Mouse (Mus musculus): ENCODE measurements around the gene Rad54l. TPM values are rescaled to one million over a fixed set of nuclear protein-coding genes. Genes with fewer than 3 reads are reported as not detected.

Rad54l gene
- total RNA-seq, 2 experiments from 2014 or later, result 0.22 TPM

GRCm38 (mm10) chr4:116143317-116143811, 19.9 kb upstream of the Rad54l start:
- DNase-seq, result no peak
- intact Hi-C loops (cut with DNase I), result no loop called here

- intact Hi-C loops (cut with DNase I), result no loop called here
- no peak for DNase-seq
Measured at GRCm38 (mm10) chr4:116142269-116142668, 18.8 kb upstream of the Rad54l start.

GRCm38 (mm10) chr4:116141736-116142135, 18.2 kb upstream of the Rad54l start:
- intact Hi-C loops (cut with DNase I), result no loop called here

GRCm38 (mm10) chr4:116140801-116141574, 17.5 kb upstream of the Rad54l start:
- intact Hi-C loops (cut with DNase I), result no loop called here
- no peak for DNase-seq

More at GRCm38 (mm10) chr4:116141736-116142135, 18.2 kb upstream of the Rad54l start:
- no peak for DNase-seq

GRCm38 (mm10) chr4:116137421-116137996, 14.0 kb upstream of the Rad54l start:
- intact Hi-C loops (cut with DNase I), result no loop called here
- DNase-seq, result no peak

- no peak for DNase-seq
- intact Hi-C loops (cut with DNase I), result no loop called here
Measured at GRCm38 (mm10) chr4:116134990-116135389, 11.5 kb upstream of the Rad54l start.

- DNase-seq, result no peak
- intact Hi-C loops (cut with DNase I), result no loop called here
Measured at GRCm38 (mm10) chr4:116133126-116133525, 9.6 kb upstream of the Rad54l start.

GRCm38 (mm10) chr4:116127956-116128355, 4.5 kb upstream of the Rad54l start:
- DNase-seq, result no peak
- intact Hi-C loops (cut with DNase I), result no loop called here

GRCm38 (mm10) chr4:116125803-116126386, 2.4 kb upstream of the Rad54l start:
- intact Hi-C loops (cut with DNase I), result no loop called here
- no peak for DNase-seq

GRCm38 (mm10) chr4:116122762-116123161, 728 bp downstream of the Rad54l start:
- intact Hi-C loops (cut with DNase I), result no loop called here
- no peak for DNase-seq

GRCm38 (mm10) chr4:116111486-116111885, 12.0 kb downstream of the Rad54l start:
- intact Hi-C loops (cut with DNase I), result no loop called here
- DNase-seq, result no peak

GRCm38 (mm10) chr4:116110695-116111094, 12.8 kb downstream of the Rad54l start:
- intact Hi-C loops (cut with DNase I), result no loop called here
- no peak for DNase-seq

GRCm38 (mm10) chr4:116105278-116105677, 18.2 kb downstream of the Rad54l start:
- intact Hi-C loops (cut with DNase I), result no loop called here
- DNase-seq, result no peak

- intact Hi-C loops (cut with DNase I), result no loop called here
- DNase-seq, result no peak
Measured at GRCm38 (mm10) chr4:116100959-116101358, 22.5 kb downstream of the Rad54l start.

GRCm38 (mm10) chr4:116097211-116097610, 26.3 kb downstream of the Rad54l start:
- intact Hi-C loops (cut with DNase I), result no loop called here
- no peak for DNase-seq

- intact Hi-C loops (cut with DNase I), result no loop called here
- DNase-seq, result no peak
Measured at GRCm38 (mm10) chr4:116096291-116096690, 27.2 kb downstream of the Rad54l start.

GRCm38 (mm10) chr4:116088510-116089249, 34.8 kb downstream of the Rad54l start:
- intact Hi-C loops (cut with DNase I), result no loop called here
- no peak for DNase-seq

GRCm38 (mm10) chr4:116077240-116078095, 46.0 kb downstream of the Rad54l start:
- no peak for DNase-seq
- intact Hi-C loops (cut with DNase I), result no loop called here

GRCm38 (mm10) chr4:116076369-116077231, 46.9 kb downstream of the Rad54l start:
- intact Hi-C loops (cut with DNase I), result no loop called here

More at GRCm38 (mm10) chr4:116076369-116077231, 46.9 kb downstream of the Rad54l start:
- DNase-seq, result peak; percentile 46 to 69

Measured in heart, postnatal 36 days (tissue).